Mouse (Mus musculus): Measurements from ENCODE around the gene Pkn3. TPM values are rescaled to one million over a fixed set of nuclear protein-coding genes. Genes with fewer than 3 reads are reported as not detected.

Pkn3 gene
- polyA plus RNA-seq, 1 experiment, result 22.3 TPM

DNA sequence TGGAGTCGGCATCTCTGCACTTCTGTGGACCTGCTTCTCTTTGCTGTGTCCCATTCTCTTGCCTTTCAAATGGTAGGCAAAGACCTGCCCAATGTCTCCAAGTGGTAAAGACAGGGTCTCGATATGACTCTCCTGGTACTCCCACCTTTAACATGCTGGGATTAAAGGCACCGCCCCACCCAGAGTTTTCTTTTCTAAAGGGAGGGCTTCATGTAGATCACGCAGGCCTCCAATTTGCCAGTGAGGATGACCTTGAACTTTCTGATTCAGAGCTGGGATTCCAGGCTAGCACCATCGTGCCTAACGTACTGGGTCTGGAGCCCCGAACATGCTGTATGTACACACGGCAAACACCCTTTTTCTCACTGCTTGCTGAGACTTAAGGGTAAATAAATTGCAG, 14.2 kb upstream of the Pkn3 start:
- DNase-seq (ENCODE audit: low spot score), result no peak

DNA sequence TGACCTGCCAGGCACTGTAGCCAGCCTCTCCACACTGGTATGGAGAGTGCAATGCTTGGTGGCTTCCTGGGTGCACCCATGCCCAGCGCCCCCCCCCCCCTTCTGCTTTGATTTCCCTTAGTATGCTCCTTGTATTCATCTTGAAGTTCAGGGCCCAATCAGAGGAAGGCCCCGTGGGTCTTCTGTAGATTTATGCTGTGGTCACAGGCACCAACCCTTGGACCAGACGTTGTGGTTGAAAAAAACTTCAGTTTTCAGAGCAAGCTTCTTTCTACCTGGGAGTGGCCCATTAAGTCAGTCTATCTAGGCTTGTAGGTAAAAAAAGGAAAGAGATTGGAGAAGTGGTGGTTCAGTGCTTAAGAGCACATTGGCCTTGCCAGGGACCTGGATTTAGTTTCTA, 13.7 kb upstream of the Pkn3 start:
- no peak for DNase-seq (ENCODE audit: low spot score)

DNA sequence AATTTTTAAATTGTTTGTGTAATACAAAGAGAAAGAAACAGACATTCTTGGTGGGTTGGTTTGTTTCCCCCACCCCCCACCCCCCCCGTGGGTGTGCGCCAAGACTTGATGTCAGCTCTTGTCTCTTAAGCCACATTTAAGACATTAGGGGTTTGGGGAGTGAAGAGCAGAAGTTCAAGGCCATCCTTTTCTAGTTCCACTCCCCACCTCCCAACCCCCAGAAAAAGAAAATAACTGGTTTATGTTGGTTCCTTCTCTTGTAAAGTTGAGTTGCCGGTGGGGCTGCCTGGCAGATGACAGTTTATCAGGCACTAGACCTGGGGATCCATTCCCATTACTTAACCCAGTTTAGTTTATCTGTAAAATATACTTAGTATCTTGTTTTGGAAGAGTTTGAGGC, 13.2 kb upstream of the Pkn3 start:
- DNase-seq (ENCODE audit: low spot score), result no peak

DNA sequence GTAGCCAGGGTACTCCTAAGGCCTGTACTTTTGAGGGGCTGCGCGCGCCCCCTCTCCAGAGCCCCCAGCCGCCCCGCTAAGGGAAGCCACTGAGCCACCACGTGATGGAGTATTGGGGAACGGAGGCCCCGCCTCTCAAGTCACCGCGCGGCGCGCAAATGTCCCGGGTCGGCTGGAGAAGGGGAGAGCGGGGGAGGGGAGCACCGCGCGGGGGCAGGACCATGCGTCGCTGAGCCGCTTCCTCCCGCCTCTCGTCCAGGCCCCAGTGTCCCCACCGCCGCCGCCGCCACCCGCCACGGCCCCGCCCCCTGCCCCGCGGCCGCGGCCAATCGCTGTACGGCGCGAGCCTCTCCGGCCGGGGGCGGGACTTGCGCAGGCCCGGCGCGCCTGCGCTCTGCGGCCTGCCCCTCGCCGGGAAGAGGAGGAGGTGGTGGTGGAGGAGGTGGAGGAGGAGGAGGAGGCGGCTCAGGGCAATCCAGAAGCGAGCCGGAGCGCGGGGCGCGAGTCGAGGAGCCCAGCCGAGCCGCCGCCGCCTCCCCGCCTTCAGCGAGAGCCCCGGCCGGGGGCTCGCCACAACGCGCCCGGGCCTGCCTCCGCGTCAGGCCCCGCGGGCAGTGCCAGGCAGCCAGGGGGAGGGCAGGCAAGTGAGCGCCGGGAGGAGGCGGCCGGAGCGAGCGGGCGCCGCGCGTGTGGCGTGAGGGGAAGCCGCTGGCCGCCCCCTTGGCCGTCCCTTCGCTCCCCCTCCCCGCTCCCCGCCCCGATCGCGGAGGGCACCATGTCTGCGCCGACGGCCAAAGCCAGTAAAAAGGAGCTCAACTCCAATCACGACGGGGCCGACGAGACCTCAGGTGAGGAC, 11.2 kb upstream of the Pkn3 start:
- DNase-seq (ENCODE audit: low spot score), result peak; percentile 94

DNA sequence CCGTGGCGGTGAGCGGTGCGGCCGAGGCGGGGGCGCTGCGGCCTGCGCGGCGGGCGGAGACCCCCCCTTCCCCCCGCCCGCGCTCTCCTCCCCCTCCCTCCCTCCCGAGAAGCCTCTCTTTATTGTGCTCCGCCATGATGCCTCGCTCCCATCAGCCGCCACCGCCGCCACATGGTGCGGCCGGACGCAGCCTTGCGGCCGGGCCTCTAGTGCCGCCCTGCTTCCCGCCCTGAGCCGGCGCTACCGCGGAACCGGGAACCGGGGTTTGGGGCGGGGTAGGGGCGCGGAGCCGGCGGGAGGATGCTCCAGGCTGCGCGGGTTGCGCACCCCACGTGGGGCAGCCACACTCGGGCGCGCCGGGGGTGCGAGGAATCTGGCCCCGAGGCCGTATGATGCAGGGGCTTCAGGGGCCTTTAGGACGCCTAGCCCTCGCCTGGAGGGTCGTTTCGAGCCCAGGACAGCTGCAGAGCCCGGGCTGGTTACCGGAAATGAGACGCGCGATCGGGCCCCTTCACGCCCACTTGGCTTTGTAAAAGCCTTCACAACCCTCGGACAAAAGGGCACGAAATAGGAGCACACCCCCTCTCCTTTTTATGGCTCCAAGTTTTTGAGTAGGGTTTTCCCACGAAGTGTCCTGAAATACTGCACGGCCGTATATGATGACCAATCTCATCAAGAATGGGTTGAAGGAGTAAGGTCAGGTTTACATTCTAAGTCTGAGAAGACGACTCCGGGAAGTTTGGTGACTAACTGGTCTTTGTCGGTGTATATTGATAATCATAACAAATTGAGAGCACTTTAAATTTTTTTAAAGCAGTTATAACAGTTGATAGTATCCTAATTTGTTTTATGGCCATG, 10.2 kb upstream of the Pkn3 start:
- peak; percentile 52 for DNase-seq (ENCODE audit: low spot score)

DNA sequence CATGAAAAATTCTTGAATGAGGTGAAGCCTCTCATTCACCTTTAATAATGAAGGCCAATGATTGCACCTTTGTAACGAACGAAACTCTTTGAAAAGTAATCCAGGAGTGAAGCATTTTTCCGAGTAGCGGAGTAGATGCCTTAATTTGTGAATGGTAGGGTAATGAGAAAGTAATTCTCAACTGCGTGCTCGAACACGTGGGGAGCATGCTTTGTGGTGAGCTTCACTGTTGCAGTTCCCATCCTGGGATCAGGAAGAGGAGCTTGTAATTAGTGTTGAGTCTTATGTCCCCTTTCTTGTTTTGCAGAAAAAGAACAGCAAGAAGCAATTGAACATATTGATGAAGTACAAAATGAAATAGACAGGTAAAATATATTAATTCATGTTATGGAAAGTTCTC, 9.5 kb upstream of the Pkn3 start:
- DNase-seq (ENCODE audit: low spot score), result no peak

DNA sequence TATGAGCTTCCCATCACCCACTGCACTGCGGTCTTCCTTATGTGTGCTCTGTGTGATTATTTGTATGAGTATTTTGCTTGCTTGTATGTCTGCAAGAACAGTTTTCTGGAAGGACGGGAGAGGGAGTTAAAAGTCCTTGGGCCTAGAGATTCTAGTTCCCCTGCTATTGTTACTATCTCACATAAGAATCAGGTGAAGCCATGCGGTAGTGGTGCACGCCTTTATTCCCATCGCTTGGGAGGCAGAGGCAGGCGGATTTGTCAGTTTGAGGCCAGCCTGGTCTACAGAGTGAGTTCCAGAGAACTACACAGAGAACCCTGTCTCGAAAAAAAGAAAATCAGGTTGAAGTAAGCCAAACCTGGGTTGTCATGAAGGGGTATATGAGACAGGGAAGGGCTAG, 4.6 kb upstream of the Pkn3 start:
- no peak for DNase-seq (ENCODE audit: low spot score)

DNA sequence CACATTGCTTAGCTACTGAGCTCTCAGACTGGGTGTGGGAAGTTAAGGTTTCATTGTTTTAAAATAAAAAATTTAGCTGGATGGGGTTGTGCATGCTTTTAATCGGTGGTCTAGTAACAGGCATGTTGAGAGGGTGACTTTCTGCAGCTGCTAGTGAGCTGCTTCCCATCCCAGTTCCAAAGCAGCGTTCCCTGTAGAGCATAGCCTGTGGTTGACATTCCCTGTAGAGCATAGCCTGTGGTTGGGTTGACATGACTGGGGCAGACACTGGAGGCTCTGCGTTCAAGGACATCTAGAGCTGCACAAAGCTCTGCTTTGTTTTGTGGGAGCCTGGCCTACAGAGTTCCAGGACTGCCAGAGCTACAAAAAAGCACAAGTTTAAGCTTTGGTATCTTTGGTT, 4.2 kb upstream of the Pkn3 start:
- DNase-seq (ENCODE audit: low spot score), result no peak

DNA sequence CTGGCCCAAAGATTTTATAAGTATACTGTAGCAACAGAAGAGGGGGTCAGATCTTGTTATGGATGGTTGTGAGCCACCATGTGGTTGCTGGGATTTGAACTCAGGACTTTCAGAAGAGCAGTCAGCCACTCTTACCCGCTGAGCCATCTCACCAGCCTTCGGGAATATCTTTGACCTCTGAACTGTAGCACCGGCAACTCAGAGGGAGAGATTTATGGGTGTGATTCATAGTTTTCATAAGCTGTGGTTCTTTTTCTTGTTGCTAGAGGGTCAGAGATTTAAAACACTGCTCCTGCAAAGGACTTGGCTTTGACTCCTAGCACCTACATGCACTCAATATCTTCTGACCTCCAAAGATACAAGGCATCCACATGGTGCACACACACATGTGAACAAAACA, 1.9 kb upstream of the Pkn3 start:
- DNase-seq (ENCODE audit: low spot score), result no peak

DNA sequence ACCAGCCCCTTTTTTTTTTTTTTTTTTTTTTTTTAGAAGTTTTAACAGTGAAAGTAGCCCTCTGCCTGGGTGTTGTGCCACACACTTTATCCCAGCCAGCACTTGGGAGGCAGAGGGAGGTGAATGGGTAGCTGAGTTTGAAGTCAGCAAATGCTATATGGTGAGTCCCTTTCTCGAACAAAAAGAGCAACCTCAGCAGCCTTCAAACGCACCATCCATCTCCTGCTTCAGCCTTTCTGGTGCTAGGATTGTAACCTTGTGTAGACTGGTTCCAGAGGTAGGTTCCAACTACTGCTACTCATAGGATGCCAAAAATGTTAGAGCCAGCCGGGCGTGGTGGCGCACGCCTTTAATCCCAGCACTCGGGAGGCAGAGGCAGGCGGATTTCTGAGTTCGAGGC, 1.0 kb upstream of the Pkn3 start:
- DNase-seq (ENCODE audit: low spot score), result no peak

DNA sequence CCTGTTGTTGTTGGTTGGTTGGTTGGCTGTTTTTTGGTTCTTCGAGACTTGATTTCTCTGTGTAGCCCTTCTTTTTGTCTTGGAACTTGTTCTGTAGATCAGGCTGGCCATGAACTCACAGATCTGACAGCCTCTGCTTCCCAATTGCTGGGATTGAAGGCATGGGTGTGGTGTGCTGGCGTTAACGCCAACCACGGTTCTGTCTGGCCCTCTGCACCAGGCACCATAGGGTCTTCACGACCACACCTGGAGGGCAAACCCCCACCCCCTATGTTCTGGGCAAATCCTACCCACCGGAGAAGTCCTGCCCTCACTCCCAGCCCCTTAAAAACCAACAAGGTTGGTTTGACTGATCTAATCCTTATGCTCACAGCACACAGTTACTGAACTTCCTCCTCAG, 525 bp upstream of the Pkn3 start:
- no peak for DNase-seq (ENCODE audit: low spot score)

DNA sequence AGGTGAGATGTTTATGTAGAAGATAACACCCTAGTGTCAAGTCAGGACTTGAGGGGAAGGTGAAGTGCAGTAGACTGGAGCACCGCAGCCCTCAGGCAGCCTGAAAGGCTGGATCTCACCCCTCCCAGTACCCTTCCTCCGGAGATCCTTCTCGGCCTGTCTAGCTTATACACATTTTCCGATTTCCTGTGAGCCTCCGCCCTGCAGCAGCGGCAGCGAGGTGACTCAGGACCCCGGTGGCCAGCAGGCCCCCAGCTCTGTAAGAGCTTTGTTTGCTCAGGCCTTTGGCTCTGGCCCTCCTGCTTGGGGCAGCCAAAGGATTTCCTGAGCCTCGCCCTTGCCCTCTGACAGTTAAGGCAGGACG, 847 bp downstream of the Pkn3 start:
- DNase-seq (ENCODE audit: low spot score), result no peak

DNA sequence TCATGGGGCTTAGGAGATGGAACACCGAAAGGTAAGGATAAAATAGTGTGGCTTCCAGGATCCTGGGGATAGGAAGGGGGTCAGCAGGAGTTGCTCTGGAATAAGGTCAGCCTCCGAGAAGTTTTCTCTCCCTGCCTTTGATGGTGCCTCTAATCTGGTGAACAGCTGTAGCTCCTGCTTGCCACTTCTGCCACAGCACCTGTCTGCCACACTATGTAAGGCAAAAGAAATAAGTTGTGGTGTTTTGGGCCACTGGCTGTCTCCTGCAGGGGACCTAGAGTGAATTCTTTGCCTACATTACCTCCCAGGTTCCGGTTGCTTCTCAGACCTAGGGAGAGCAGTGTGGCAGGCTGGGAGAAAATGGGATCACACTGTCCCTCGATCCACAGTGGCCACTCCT, 1.3 kb downstream of the Pkn3 start:
- DNase-seq (ENCODE audit: low spot score), result no peak

DNA sequence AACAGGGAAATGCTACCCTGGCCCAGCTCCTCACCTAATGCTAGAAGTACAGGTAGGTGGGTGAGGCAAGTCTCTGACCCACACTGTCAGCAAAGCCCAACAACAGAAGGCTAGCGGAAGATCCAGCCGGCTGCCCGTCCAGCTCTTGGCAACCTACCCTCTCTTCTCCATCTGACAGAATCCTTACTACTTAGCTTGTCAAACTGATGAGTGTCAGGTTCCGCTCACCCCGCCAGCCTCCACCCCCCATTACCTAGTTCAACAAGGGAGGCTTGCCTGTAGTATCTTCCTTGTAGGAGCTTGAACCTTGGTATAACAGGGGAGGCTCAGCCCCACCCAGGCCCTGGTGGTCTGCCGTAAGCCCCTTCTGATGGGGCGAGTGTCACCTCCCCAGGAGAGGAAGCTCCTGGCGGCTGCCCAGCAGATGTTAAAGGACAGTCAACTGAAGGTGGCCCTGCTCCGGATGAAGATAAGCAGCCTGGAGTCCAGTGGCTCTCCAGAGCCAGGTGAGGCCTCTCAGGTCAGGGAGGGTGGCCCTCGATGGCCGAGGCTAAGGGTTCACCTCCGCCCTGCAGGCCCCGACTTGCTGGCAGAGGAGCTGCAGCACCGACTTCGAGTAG, 2.8 kb downstream of the Pkn3 start:
- DNase-seq (ENCODE audit: low spot score), result no peak

DNA sequence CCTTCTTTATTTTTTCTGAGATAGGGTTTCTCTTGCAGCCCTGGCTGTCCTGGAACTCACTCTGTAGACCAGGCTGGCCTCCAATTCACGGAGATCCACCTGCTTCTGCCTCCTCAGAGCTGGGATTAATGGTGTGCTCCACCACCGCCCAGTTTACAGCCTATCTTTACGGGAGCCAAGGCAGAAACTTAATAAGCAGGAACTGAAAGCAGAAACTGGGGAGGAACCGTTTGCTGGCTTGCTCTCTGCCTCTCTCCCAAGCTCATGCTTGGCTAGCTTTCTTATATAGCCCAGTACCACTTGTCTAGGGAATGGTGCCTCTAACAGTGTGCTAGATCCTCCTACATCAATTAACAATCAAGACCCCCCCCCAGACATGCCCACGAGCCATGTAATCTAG, 6.6 kb downstream of the Pkn3 start:
- no peak for DNase-seq (ENCODE audit: low spot score)

DNA sequence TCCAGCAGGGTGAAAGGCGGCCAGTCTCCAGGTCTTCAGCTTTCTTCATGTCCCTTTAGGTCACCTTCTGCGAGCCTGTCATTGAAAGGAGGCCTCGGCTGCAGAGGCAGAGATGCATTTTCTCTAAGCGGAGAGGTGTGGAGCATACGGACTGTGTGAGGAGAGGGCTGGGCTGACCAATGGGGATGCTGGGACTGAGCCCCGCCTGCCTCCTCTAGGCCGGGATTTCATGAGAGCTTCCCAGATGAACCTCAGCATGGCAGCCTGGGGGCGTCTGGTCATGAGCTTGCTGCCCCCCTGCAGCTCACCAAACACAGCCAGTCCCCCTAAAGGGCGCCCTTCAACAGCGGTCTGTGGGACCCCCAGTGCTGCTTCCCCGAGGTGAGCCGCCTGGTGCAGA, 7.1 kb downstream of the Pkn3 start:
- DNase-seq (ENCODE audit: low spot score), result no peak

DNA sequence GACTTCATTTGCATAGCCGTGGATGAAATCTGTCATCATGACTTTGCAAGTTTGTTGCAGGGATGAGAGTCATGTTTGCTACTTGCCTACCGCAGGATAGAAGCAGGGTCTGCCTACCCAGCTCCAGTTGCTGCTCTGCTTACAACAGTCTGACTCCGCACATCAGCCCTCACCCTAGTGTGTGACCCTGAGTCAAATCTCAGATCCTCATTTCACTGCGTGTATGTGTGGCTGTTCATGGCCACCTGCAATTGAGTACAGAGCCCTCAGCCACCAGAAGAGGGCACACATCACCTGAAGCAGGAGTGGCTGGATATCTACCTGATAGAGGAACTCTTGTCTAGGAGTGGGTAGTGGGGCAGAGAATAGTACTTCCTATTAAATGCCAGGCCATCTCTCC, 9.8 kb downstream of the Pkn3 start:
- no peak for DNase-seq (ENCODE audit: low spot score)

DNA sequence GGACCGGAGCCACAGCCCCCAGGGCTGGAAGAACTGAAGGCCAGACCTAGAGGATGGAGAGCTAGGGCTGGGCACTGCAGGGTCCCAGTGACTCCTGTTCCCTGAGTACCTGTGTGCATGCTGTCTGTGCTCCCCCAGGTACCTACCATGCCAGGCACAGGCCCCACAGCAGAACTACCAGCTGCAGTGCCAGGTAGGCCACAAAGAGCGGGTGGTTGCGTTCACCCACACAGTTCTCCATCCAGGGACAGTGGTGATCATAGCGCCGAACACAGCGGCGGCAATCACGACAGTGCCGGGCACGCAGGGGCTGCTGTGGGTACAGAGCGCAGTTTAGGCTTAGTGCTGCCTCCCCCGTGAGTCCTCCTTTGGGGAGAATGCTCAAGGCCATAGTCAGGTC, 14.0 kb downstream of the Pkn3 start:
- no peak for DNase-seq (ENCODE audit: low spot score)

DNA sequence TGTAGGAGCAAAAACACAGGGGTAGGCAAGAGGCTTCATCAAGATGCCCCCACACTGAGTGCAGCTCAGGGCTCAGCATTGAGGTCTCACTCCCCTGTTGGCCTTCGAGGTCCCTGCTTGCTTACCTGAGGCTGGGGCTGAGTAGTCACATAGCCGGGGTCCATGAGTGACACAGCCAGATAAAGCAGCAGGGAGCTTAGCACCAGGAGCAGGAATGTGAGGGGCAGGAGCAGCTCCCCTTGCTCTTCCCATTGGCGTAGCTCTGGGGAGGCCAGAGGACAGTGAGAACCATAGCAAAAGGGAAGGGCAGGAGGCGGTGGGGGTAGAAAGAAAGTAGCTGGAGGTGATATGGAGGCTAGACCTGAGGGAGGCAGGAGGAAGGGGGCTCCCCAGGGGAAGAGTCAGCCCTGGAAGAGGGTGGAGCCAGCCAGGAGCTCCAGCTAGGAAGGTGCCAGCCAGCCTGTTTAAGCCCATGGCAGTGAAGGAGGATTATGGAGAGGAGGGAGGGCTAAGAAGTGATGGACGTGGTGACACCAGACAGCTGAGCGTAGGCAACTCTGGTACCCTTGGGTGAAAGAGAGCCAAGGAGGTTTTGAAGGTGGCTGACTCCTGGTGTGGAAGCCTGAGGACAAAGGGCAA, 14.9 kb downstream of the Pkn3 start:
- no peak for DNase-seq (ENCODE audit: low spot score)

DNA sequence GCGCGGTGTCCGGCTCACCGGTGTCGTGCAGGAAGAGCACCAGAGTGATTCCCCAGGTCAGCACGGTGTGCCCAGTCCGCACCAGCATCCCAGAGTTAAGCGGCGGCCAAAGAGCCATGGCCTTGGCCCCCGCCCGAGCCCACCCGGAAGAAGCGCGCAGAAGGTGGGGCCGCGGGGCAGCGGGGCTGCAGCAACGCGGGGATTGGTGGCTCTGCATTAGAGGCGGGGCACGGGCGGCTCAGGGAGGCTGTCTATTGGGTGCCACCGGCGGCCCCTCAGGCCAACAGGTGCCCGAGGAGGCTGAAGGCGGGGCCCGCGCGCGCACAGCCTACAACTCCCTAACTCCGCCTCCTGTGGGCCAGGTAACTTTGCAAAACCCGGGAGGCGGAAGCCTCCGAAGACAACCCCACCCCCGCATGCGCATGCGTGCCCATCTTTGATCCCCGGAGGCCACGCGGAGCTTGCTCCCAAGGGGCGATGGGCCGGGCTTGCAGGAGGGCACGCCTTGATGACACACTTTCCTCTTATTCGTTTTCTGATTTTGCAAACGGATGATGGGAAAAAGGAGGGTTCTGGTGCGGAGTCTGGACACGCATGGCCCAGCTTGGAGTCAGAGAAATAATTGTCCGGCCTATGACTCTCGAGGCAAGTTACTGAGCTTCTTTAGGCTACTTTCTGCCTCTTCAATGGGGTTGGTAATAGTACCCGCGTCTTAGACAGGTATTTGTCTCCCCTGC, 16.2 kb downstream of the Pkn3 start, which contains the start of gene Zdhhc12:
Gene Zdhhc12 (minus strand): TSS at position 178 of the 737 bp plus-strand sequence.
- DNase-seq (ENCODE audit: low spot score), result peak; percentile 89

DNA sequence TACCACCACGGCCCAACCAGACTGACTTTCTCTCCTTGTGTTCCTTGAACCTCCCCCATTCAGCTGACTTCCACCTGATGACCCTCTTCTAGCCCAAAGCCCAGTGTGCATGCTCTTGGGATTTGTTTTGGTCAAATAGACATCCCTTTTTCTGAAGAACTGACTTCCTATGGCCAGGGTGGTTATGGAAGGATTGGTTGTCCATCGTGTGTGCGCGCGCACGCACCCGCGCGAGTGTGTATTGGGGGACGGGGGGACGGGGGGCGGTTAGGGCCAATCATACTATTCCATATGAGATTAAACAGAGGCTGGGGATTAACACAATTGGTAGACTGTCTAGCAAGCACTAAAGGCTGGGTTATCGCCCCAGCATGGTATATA, 16.7 kb downstream of the Pkn3 start:
- DNase-seq (ENCODE audit: low spot score), result no peak
